Mouse (Mus musculus): ENCODE results near the gene Shkbp1. TPM values are rescaled to one million over a fixed set of nuclear protein-coding genes. Genes with fewer than 3 reads are reported as not detected.

Shkbp1 gene
- polyA plus RNA-seq, 1 experiment from 2014 or later, result 41.0 TPM

GRCm38 (mm10) chr7:27327500-27327899 is 28.3 kb downstream of the Shkbp1 start:
- 94% methylated on average over 8 of the region's 8 CpGs for WGBS
- Histone ChIP-seq H3K4me3 (ENCODE audit: low read length) (no peak overlapping the region), H3K4me1 (ENCODE audit: control insufficient read depth, insufficient read depth, low read length) (peaks cover 31% of the 10 kb centered on the region), H3K27ac (ENCODE audit: low read depth, low read length) (no peak overlapping the region), H3K9me3 (ENCODE audit: control insufficient read depth, low read length) (no peaks in the 10 kb centered on the region), H3K4me2 (replicated peaks; ENCODE audit: low read depth, low read length) (no peak overlapping the region), H3K9ac (ENCODE audit: low read depth, low read length) (no peak overlapping the region), H3K27me3 (ENCODE audit: control insufficient read depth, insufficient read depth, low read length) (peaks cover 27% of the 10 kb centered on the region), H3K36me3 (ENCODE audit: control insufficient read depth, insufficient read depth, low read length) (no peaks in the 10 kb centered on the region)
- no peak for ATAC-seq (ENCODE audit: low FRiP score, low TSS enrichment)

- ATAC-seq (ENCODE audit: low FRiP score, low TSS enrichment), result peak; percentile 21; the same call in 1 of the 2 replicates
- H3K27me3 ChIP-seq (ENCODE audit: control insufficient read depth, insufficient read depth, low read length), result peaks cover 20% of the 10 kb centered on the region
- 32% methylated on average over 34 of the region's 34 CpGs for WGBS
- no peak overlapping the region for H3K9ac ChIP-seq (ENCODE audit: low read depth, low read length)
- H3K4me2 ChIP-seq (replicated peaks; ENCODE audit: low read depth, low read length), result peak overlapping the region; percentile 46
- no peak overlapping the region for H3K27ac ChIP-seq (ENCODE audit: low read depth, low read length)
- peak overlapping the region; percentile 28 for H3K4me3 ChIP-seq (ENCODE audit: low read length)
- peaks cover 19% of the 10 kb centered on the region for H3K4me1 ChIP-seq (ENCODE audit: control insufficient read depth, insufficient read depth, low read length)
- H3K9me3 ChIP-seq (ENCODE audit: control insufficient read depth, low read length), result no peaks in the 10 kb centered on the region
- no peaks in the 10 kb centered on the region for H3K36me3 ChIP-seq (ENCODE audit: control insufficient read depth, insufficient read depth, low read length)
These were observed 29.5 kb downstream of the Shkbp1 start for GRCm38 (mm10) chr7:27326101-27326880.

GRCm38 (mm10) chr7:27325697-27326096 is 30.1 kb downstream of the Shkbp1 start:
- H3K4me2 ChIP-seq (replicated peaks; ENCODE audit: low read depth, low read length), result peak overlapping the region; percentile 46
- peaks cover 17% of the 10 kb centered on the region for H3K4me1 ChIP-seq (ENCODE audit: control insufficient read depth, insufficient read depth, low read length)
- no peaks in the 10 kb centered on the region for H3K36me3 ChIP-seq (ENCODE audit: control insufficient read depth, insufficient read depth, low read length)
- ATAC-seq (ENCODE audit: low FRiP score, low TSS enrichment), result peak; percentile 61
- H3K27me3 ChIP-seq (ENCODE audit: control insufficient read depth, insufficient read depth, low read length), result peaks cover 20% of the 10 kb centered on the region
- 2% methylated on average over 24 of the region's 24 CpGs for WGBS
- peak overlapping the region; percentile 28 for H3K4me3 ChIP-seq (ENCODE audit: low read length)
- H3K27ac ChIP-seq (ENCODE audit: low read depth, low read length), result no peak overlapping the region
- H3K9me3 ChIP-seq (ENCODE audit: control insufficient read depth, low read length), result no peaks in the 10 kb centered on the region
- no peak overlapping the region for H3K9ac ChIP-seq (ENCODE audit: low read depth, low read length)

- Histone ChIP-seq H3K4me1 (ENCODE audit: control insufficient read depth, insufficient read depth, low read length) (peaks cover 11% of the 10 kb centered on the region), H3K9ac (ENCODE audit: low read depth, low read length) (no peak overlapping the region), H3K27ac (ENCODE audit: low read depth, low read length) (no peak overlapping the region), H3K36me3 (ENCODE audit: control insufficient read depth, insufficient read depth, low read length) (no peaks in the 10 kb centered on the region), H3K9me3 (ENCODE audit: control insufficient read depth, low read length) (no peaks in the 10 kb centered on the region), H3K4me3 (ENCODE audit: low read length) (no peak overlapping the region), H3K27me3 (ENCODE audit: control insufficient read depth, insufficient read depth, low read length) (peaks cover 13% of the 10 kb centered on the region), H3K4me2 (replicated peaks; ENCODE audit: low read depth, low read length) (no peak overlapping the region)
- WGBS, result 46% methylated on average over 19 of the region's 20 CpGs
- ATAC-seq (ENCODE audit: low FRiP score, low TSS enrichment), result no peak
These were observed 30.9 kb downstream of the Shkbp1 start for GRCm38 (mm10) chr7:27324928-27325327.

GRCm38 (mm10) chr7:27324161-27324560 is 31.7 kb downstream of the Shkbp1 start:
- no peaks in the 10 kb centered on the region for H3K9me3 ChIP-seq (ENCODE audit: control insufficient read depth, low read length)
- H3K4me1 ChIP-seq (ENCODE audit: control insufficient read depth, insufficient read depth, low read length), result peaks cover 11% of the 10 kb centered on the region
- ATAC-seq (ENCODE audit: low FRiP score, low TSS enrichment), result no peak
- no peak overlapping the region for H3K9ac ChIP-seq (ENCODE audit: low read depth, low read length)
- no peak overlapping the region for H3K4me2 ChIP-seq (replicated peaks; ENCODE audit: low read depth, low read length)
- no peak overlapping the region for H3K27ac ChIP-seq (ENCODE audit: low read depth, low read length)
- H3K4me3 ChIP-seq (ENCODE audit: low read length), result no peak overlapping the region
- WGBS, result 96% methylated on average over 11 of the region's 11 CpGs
- peaks cover 9% of the 10 kb centered on the region; the same call in 1 of the 2 replicates for H3K27me3 ChIP-seq (ENCODE audit: control insufficient read depth, insufficient read depth, low read length)
- no peaks in the 10 kb centered on the region for H3K36me3 ChIP-seq (ENCODE audit: control insufficient read depth, insufficient read depth, low read length)

GRCm38 (mm10) chr7:27323001-27323400 is 32.8 kb downstream of the Shkbp1 start:
- H3K4me2 ChIP-seq (replicated peaks; ENCODE audit: low read depth, low read length), result no peak overlapping the region
- H3K27me3 ChIP-seq (ENCODE audit: control insufficient read depth, insufficient read depth, low read length), result peaks cover 9% of the 10 kb centered on the region; the same call in 1 of the 2 replicates
- WGBS, result 91% methylated on average over 5 of the region's 5 CpGs
- H3K27ac ChIP-seq (ENCODE audit: low read depth, low read length), result no peak overlapping the region
- H3K4me1 ChIP-seq (ENCODE audit: control insufficient read depth, insufficient read depth, low read length), result peaks cover 11% of the 10 kb centered on the region
- no peaks in the 10 kb centered on the region for H3K9me3 ChIP-seq (ENCODE audit: control insufficient read depth, low read length)
- H3K36me3 ChIP-seq (ENCODE audit: control insufficient read depth, insufficient read depth, low read length), result no peaks in the 10 kb centered on the region
- ATAC-seq (ENCODE audit: low FRiP score, low TSS enrichment), result no peak
- H3K9ac ChIP-seq (ENCODE audit: low read depth, low read length), result no peak overlapping the region
- H3K4me3 ChIP-seq (ENCODE audit: low read length), result no peak overlapping the region

GRCm38 (mm10) chr7:27322291-27322690 is 33.5 kb downstream of the Shkbp1 start:
- H3K9me3 ChIP-seq (ENCODE audit: control insufficient read depth, low read length), result no peaks in the 10 kb centered on the region
- no peaks in the 10 kb centered on the region for H3K36me3 ChIP-seq (ENCODE audit: control insufficient read depth, insufficient read depth, low read length)
- H3K27me3 ChIP-seq (ENCODE audit: control insufficient read depth, insufficient read depth, low read length), result peaks cover 4% of the 10 kb centered on the region; the same call in 1 of the 2 replicates
- ATAC-seq (ENCODE audit: low FRiP score, low TSS enrichment), result no peak
- no peak overlapping the region for H3K27ac ChIP-seq (ENCODE audit: low read depth, low read length)
- H3K4me1 ChIP-seq (ENCODE audit: control insufficient read depth, insufficient read depth, low read length), result peaks cover 11% of the 10 kb centered on the region
- 16% methylated on average over 13 of the region's 13 CpGs for WGBS
- no peak overlapping the region for H3K9ac ChIP-seq (ENCODE audit: low read depth, low read length)
- H3K4me3 ChIP-seq (ENCODE audit: low read length), result no peak overlapping the region
- H3K4me2 ChIP-seq (replicated peaks; ENCODE audit: low read depth, low read length), result no peak overlapping the region

- ATAC-seq (ENCODE audit: low FRiP score, low TSS enrichment), result no peak
- no peaks in the 10 kb centered on the region for H3K36me3 ChIP-seq (ENCODE audit: control insufficient read depth, insufficient read depth, low read length)
- WGBS, result 91% methylated on average over 22 of the region's 22 CpGs
- peaks cover 2% of the 10 kb centered on the region for H3K9me3 ChIP-seq (ENCODE audit: control insufficient read depth, low read length)
- no peak overlapping the region for H3K9ac ChIP-seq (ENCODE audit: low read depth, low read length)
- peaks cover 5% of the 10 kb centered on the region for H3K4me1 ChIP-seq (ENCODE audit: control insufficient read depth, insufficient read depth, low read length)
- H3K27ac ChIP-seq (ENCODE audit: low read depth, low read length), result no peak overlapping the region
- H3K27me3 ChIP-seq (ENCODE audit: control insufficient read depth, insufficient read depth, low read length), result no peaks in the 10 kb centered on the region
- H3K4me3 ChIP-seq (ENCODE audit: low read length), result no peak overlapping the region
- no peak overlapping the region for H3K4me2 ChIP-seq (replicated peaks; ENCODE audit: low read depth, low read length)
These were observed 36.4 kb downstream of the Shkbp1 start for GRCm38 (mm10) chr7:27319411-27319810.

GRCm38 (mm10) chr7:27315958-27316357 is 39.9 kb downstream of the Shkbp1 start:
- WGBS, result 22% methylated on average over 7 of the region's 7 CpGs
- peak; percentile 81; the same call in 1 of the 2 replicates for ATAC-seq (ENCODE audit: low FRiP score, low TSS enrichment)

More at GRCm38 (mm10) chr7:27315958-27316357, 39.9 kb downstream of the Shkbp1 start:
- H3K4me3 ChIP-seq (ENCODE audit: low read length), result no peak overlapping the region
- no peaks in the 10 kb centered on the region for H3K27me3 ChIP-seq (ENCODE audit: control insufficient read depth, insufficient read depth, low read length)
- H3K4me1 ChIP-seq (ENCODE audit: control insufficient read depth, insufficient read depth, low read length), result peaks cover 5% of the 10 kb centered on the region
- no peak overlapping the region for H3K9ac ChIP-seq (ENCODE audit: low read depth, low read length)
- no peak overlapping the region for H3K27ac ChIP-seq (ENCODE audit: low read depth, low read length)
- no peaks in the 10 kb centered on the region; the same call in 1 of the 2 replicates for H3K36me3 ChIP-seq (ENCODE audit: control insufficient read depth, insufficient read depth, low read length)
- H3K9me3 ChIP-seq (ENCODE audit: control insufficient read depth, low read length), result peaks cover 11% of the 10 kb centered on the region
- no peak overlapping the region for H3K4me2 ChIP-seq (replicated peaks; ENCODE audit: low read depth, low read length)
